Mouse (Mus musculus) CH12.LX (cell line): ENCODE measurements around the gene Atrip.

Experiments
- CTCF ChIP-seq, 2 experiments: IDR thresholded peaks in 1 of 2; conservative IDR thresholded peaks in 1 of 2; 2 replicates each; pipeline ENCODE4 v1.5.1; 2011 to 2012; ENCODE audit warnings: low read depth in 2 of 2, low read length in 2 of 2, improper control_type of control experiment in 1 of 2, inconsistent platforms in 1 of 2, mild to moderate bottlenecking in 1 of 2, moderate library complexity in 1 of 2
- EP300 ChIP-seq: IDR thresholded peaks from 2 replicates; pipeline ENCODE4 v1.6.1; 2011; ENCODE audit warnings: low read length, improper control_type of control experiment
- ETS1 ChIP-seq: conservative IDR thresholded peaks from 2 replicates; pipeline ENCODE4 v1.6.1; 2012; ENCODE audit warnings: low read depth, mild to moderate bottlenecking, inconsistent platforms, low read length, improper control_type of control experiment, moderate library complexity
- MAX ChIP-seq: IDR thresholded peaks from 2 replicates; pipeline ENCODE4 v1.6.1; 2011; ENCODE audit warnings: low read length, improper control_type of control experiment
- MAZ ChIP-seq: IDR thresholded peaks from 2 replicates; pipeline ENCODE4 v1.6.1; 2012; ENCODE audit warnings: low read depth, mild to moderate bottlenecking, inconsistent platforms, low read length, improper control_type of control experiment, moderate library complexity
- POLR2A ChIP-seq: IDR thresholded peaks from 2 replicates; pipeline ENCODE4 v1.6.1; 2011; ENCODE audit warnings: low read depth, mild to moderate bottlenecking, improper control_type of control experiment, low read length
- TCF12 ChIP-seq: IDR thresholded peaks from 2 replicates; pipeline ENCODE4 v1.6.1; 2014; ENCODE audit warnings: low read depth, mild to moderate bottlenecking, inconsistent platforms, low read length, improper control_type of control experiment

- TF ChIP-seq MAX, result no peak; the same call in 1 of the 2 replicates
- no peak for TF ChIP-seq MAZ
- no peak for TF ChIP-seq POLR2A
- no peak for TF ChIP-seq TCF12
- TF ChIP-seq ETS1, result no peak
- TF ChIP-seq EP300, result no peak
- peak; percentile 42 to 84 for TF ChIP-seq CTCF (conservative IDR thresholded peaks at IDR 0.05 in 1 of 2, IDR thresholded peaks at IDR 0.05 in 1 of 2; ENCODE audit: low read depth in 2 of 2, low read length in 2 of 2)
Measured at GRCm38 (mm10) chr9:109046306-109046705, 27.6 kb downstream of the Atrip start.
